Mouse (Mus musculus) cerebellum, postnatal 25 days (tissue): Measurements from ENCODE around the gene Gm49345.
A peak's percentile ranks its signal among the peaks of the same experiment; 100 is the strongest.
"Not testable (repeated sequence)": the region's sequence is repeated elsewhere in the genome, so short reads cannot be mapped to it uniquely, and the experiment has no call there.

Experiments
- DNase-seq, 2 experiments: peaks; one replicate each; pipeline ENCODE4 v3.0.0; 2021; ENCODE audit warnings: mixed read lengths in 2 of 2

Gm49345 gene

GRCm38 (mm10) chr13:67637294-67638007 lies at the start of gene Gm49345, which contains the start of gene Zfp729a:
TSS of gene Gm49345 (minus strand) at chr13:67637769.
TSS of gene Zfp729a (minus strand) at chr13:67637791.
- peak; percentile 80 to 87 for DNase-seq

GRCm38 (mm10) chr13:67686971-67687370 lies 49.4 kb upstream of the Gm49345 start, which contains the start of gene Zfp738:
TSS of gene Zfp738 (minus strand) at chr13:67687071.
- DNase-seq, result no peak

GRCm38 (mm10) chr13:67683841-67684240 lies 46.3 kb upstream of the Gm49345 start:
- not testable (repeated sequence) for DNase-seq

GRCm38 (mm10) chr13:67682959-67683735 lies 45.6 kb upstream of the Gm49345 start:
- DNase-seq, result peak; percentile 85 to 88

GRCm38 (mm10) chr13:67674902-67675301 lies 37.3 kb upstream of the Gm49345 start:
- DNase-seq, result no peak

GRCm38 (mm10) chr13:67652496-67652895 lies 14.9 kb upstream of the Gm49345 start:
- no peak for DNase-seq

GRCm38 (mm10) chr13:67610108-67610507 lies 27.5 kb downstream of the Gm49345 start:
- no peak for DNase-seq

GRCm38 (mm10) chr13:67609066-67609876 lies 28.3 kb downstream of the Gm49345 start, which contains the start of gene Zfp729b:
TSS of gene Zfp729b (minus strand) at chr13:67609707.
- peak; percentile 93 to 94 for DNase-seq

- DNase-seq, result no peak
Measured at GRCm38 (mm10) chr13:67572591-67573189, 64.9 kb downstream of the Gm49345 start.

- no peak for DNase-seq
Measured at GRCm38 (mm10) chr13:67553730-67554129, 83.8 kb downstream of the Gm49345 start, which contains the start of gene Zfp748. TSS of gene Zfp748 (minus strand) at chr13:67553830.

GRCm38 (mm10) chr13:67552505-67553346 lies 84.8 kb downstream of the Gm49345 start:
- DNase-seq, result peak; percentile 89 to 91

GRCm38 (mm10) chr13:67545941-67546340 lies 91.6 kb downstream of the Gm49345 start:
- no peak for DNase-seq
